Mouse (Mus musculus): ENCODE measurements around the gene Exoc4. TPM values are rescaled to one million over a fixed set of nuclear protein-coding genes. Genes with fewer than 3 reads are reported as not detected.

The Exoc4 gene
- polyA plus RNA-seq, 1 experiment, result 23.0 TPM

DNA sequence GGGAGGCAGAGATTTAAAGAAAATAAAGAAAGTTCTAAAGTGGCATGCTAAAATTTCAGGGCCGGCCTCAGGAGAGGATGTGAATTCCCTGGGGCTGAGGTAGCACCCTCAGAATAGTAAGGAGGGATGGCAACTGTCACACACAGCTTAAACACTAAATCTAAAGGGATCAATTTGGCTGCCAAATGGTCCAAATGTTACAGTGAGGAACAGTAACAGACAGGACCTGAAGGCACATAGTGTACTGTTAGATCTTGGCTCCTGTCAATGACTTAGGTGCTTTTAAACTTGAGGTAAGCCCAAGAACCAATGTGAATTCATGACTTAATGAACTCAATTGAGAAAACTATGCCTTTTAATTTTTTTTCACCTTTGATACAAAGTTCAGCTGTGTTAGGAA is 622.4 kb downstream of the Exoc4 start:
- no peak overlapping the region for H3K4me3 ChIP-seq (replicated peaks; ENCODE audit: insufficient read depth, low read depth, low read length)
- H3K4me1 ChIP-seq (ENCODE audit: control insufficient read depth, insufficient read depth, low read length), result peaks cover 9% of the 10 kb centered on the region
- H3K27ac ChIP-seq (ENCODE audit: insufficient read depth, low read length), result no peak overlapping the region
- 88% methylated on average over 1 of the region's 1 CpGs for WGBS
- no peaks in the 10 kb centered on the region for H3K27me3 ChIP-seq (ENCODE audit: control insufficient read depth, insufficient read depth, low read length)
- TF ChIP-seq CTCF (IDR thresholded peaks at IDR 0.05; ENCODE audit: borderline replicate concordance, insufficient read depth, low read depth, low read length), result no peak
- no peak for TF ChIP-seq POLR2A (IDR thresholded peaks at IDR 0.05; ENCODE audit: borderline replicate concordance, insufficient read depth, low read length)
- DNase-seq, result no peak

DNA sequence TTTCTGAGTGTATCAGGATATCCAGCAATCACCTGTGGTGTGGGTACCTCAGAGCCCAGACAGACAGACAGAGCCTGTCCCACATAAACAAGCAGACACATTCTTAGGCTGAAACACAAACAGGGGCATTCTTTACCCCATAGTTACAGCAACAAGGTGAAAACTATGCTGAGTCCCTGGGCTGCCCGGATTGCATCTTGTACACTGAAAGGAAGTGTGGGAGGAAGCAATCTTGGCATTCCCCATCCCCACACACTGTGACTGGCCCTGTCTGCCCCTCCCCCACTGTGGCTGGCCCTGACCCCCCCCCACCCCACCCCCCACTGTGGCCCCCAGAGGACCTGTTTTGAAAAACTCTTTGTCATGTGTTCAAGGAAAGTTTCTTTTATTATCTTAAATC is 623.3 kb downstream of the Exoc4 start:
- H3K27me3 ChIP-seq (ENCODE audit: control insufficient read depth, insufficient read depth, low read length), result no peaks in the 10 kb centered on the region
- TF ChIP-seq CTCF (IDR thresholded peaks at IDR 0.05; ENCODE audit: borderline replicate concordance, insufficient read depth, low read depth, low read length), result no peak
- TF ChIP-seq POLR2A (IDR thresholded peaks at IDR 0.05; ENCODE audit: borderline replicate concordance, insufficient read depth, low read length), result no peak
- no peak overlapping the region for H3K4me3 ChIP-seq (replicated peaks; ENCODE audit: insufficient read depth, low read depth, low read length)
- H3K4me1 ChIP-seq (ENCODE audit: control insufficient read depth, insufficient read depth, low read length), result peaks cover 9% of the 10 kb centered on the region
- 58% methylated on average over 1 of the region's 1 CpGs for WGBS
- DNase-seq, result no peak
- no peak overlapping the region for H3K27ac ChIP-seq (ENCODE audit: insufficient read depth, low read length)

DNA sequence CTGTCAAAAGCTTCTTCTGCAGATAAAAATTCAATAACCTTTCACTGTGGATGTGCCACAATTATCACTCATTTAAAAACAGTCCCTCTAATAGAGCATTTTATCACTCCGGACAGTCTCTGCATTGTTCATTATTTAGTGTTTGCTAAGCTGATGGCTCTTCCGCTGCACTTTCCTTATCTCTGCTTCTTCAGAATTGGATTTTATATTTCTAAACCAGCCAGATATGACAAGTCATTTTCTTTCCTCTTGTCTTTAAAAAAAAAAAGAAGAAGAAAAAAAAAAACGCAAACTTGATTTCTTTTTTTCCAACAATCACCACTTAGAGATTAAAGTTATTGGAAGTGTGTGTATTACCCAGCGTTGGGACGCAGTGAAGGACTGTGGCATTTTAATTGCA is 624.1 kb downstream of the Exoc4 start:
- Histone ChIP-seq H3K27me3 (ENCODE audit: control insufficient read depth, insufficient read depth, low read length) (no peaks in the 10 kb centered on the region), H3K27ac (ENCODE audit: insufficient read depth, low read length) (no peak overlapping the region), H3K4me1 (ENCODE audit: control insufficient read depth, insufficient read depth, low read length) (peaks cover 9% of the 10 kb centered on the region), H3K4me3 (replicated peaks; ENCODE audit: insufficient read depth, low read depth, low read length) (no peak overlapping the region)
- no peak for TF ChIP-seq POLR2A (IDR thresholded peaks at IDR 0.05; ENCODE audit: borderline replicate concordance, insufficient read depth, low read length)
- no peak for TF ChIP-seq CTCF (IDR thresholded peaks at IDR 0.05; ENCODE audit: borderline replicate concordance, insufficient read depth, low read depth, low read length)
- 95% methylated on average over 5 of the region's 5 CpGs for WGBS
- DNase-seq, result no peak

DNA sequence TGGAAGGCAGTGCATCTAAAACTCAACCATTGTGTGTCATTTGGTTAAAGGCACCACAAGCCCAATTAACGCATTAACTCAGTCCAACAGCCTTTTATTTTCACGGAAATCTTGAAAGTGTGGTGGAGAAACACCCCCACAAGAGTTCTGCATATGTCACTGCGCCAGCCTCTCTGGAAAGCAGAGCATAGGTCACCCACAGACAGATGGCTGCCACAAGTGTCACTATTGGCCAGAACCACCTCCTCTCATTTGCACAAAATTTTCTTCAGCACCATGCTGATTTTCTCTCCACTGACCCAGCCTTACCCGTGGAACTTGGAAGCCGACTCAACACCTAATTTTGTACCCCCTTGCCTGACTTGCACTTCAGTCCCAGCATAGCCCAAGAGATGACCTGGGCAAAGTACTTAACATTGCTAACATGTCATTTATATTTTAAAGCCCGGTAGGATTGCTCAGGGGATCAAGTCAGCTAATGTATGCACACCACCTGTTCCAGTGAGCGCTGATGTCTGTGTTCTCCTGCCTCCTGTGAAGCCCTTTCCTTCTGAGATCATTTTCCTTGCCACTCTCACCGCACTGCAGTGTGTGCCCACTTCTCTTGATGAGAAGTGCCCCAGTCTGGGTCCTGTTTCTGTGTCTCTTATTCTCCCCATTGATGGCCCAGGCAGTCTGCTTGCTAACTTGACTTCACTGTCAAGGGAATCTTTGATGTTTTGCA is 625.6 kb downstream of the Exoc4 start:
- H3K27me3 ChIP-seq (ENCODE audit: control insufficient read depth, insufficient read depth, low read length), result no peaks in the 10 kb centered on the region
- H3K27ac ChIP-seq (ENCODE audit: insufficient read depth, low read length), result no peak overlapping the region
- H3K4me3 ChIP-seq (replicated peaks; ENCODE audit: insufficient read depth, low read depth, low read length), result no peak overlapping the region
- peak; percentile 58 to 76 for DNase-seq
- 15% methylated on average over 8 of the region's 8 CpGs for WGBS
- TF ChIP-seq CTCF (IDR thresholded peaks at IDR 0.05; ENCODE audit: borderline replicate concordance, insufficient read depth, low read depth, low read length) (no peak), POLR2A (IDR thresholded peaks at IDR 0.05; ENCODE audit: borderline replicate concordance, insufficient read depth, low read length) (no peak)
- peaks cover 9% of the 10 kb centered on the region for H3K4me1 ChIP-seq (ENCODE audit: control insufficient read depth, insufficient read depth, low read length)

DNA sequence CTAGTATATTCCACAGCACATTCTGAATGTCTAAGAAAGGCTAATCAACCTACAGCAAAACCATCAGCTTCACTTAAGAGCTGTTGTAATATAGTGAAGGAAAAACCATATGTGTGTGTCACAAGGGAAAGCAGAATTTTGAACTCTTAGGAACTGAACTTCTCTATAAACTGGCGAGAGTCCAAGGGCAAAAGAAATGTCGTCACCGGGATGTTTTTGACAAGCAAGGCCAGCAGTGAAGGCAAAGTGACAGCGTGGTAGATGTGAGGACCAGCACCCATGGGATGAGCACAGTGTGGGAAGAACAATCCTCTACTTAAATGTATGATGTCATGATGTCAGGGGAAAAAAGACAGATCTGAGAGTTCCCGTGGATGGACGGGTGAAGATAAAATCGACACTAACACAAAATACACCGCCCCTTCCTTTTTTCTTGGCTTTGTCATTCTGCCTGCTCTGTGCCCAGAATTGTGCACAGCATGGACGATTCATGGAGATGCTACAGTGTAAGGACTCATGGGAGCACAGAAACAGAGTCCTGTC is 635.3 kb downstream of the Exoc4 start:
- no peak for DNase-seq
- Histone ChIP-seq H3K27ac (ENCODE audit: insufficient read depth, low read length) (no peak overlapping the region), H3K4me1 (ENCODE audit: control insufficient read depth, insufficient read depth, low read length) (no peaks in the 10 kb centered on the region; the same call in 1 of the 2 replicates), H3K27me3 (ENCODE audit: control insufficient read depth, insufficient read depth, low read length) (no peaks in the 10 kb centered on the region), H3K4me3 (replicated peaks; ENCODE audit: insufficient read depth, low read depth, low read length) (no peak overlapping the region)
- TF ChIP-seq POLR2A (IDR thresholded peaks at IDR 0.05; ENCODE audit: borderline replicate concordance, insufficient read depth, low read length), result no peak
- no peak for TF ChIP-seq CTCF (IDR thresholded peaks at IDR 0.05; ENCODE audit: borderline replicate concordance, insufficient read depth, low read depth, low read length)
- WGBS, result 66% methylated on average over 9 of the region's 9 CpGs

DNA sequence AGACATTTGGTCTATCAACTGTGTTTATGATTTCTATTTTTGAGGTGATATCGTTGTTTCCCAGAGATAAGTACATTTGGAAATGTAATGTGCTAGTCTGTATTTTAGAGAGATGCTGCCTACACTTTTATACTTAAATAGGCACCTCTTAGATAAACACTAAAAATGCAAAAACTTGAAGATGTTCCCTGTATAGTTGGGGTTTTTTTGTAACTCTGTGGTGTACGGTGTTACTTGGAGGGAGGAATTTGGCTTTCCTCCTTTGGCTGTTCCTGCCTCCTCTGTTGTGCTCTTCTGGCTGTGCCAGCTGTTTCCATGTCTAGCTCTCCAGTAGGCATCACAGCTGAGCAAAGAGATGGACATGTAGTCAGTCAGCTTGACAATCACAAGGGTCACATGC is 638.1 kb downstream of the Exoc4 start:
- no peak for DNase-seq
- Histone ChIP-seq H3K4me3 (replicated peaks; ENCODE audit: insufficient read depth, low read depth, low read length) (no peak overlapping the region), H3K4me1 (ENCODE audit: control insufficient read depth, insufficient read depth, low read length) (no peaks in the 10 kb centered on the region; the same call in 1 of the 2 replicates), H3K27me3 (ENCODE audit: control insufficient read depth, insufficient read depth, low read length) (no peaks in the 10 kb centered on the region), H3K27ac (ENCODE audit: insufficient read depth, low read length) (no peak overlapping the region)
- WGBS, result 76% methylated on average over 2 of the region's 2 CpGs
- TF ChIP-seq CTCF (IDR thresholded peaks at IDR 0.05; ENCODE audit: borderline replicate concordance, insufficient read depth, low read depth, low read length), result no peak
- TF ChIP-seq POLR2A (IDR thresholded peaks at IDR 0.05; ENCODE audit: borderline replicate concordance, insufficient read depth, low read length), result no peak

DNA sequence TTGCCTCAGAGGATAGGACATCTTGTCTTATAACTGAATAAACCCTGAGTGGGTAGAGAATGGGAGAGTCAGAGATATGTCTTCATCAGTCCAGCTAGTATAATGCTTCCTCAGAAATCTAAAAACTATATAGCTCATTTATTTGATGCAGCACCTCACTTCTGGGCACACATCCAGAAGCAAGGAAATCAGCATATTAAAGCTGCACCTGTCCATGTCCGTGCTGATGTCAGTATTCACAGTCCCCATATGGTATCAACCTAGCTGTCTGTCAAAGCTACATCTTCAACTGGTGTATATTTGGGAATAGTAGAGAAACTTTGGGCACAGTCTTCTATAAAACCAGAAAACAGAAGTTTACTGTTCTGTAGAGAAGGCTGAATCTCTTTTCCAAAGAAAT is 642.0 kb downstream of the Exoc4 start:
- Histone ChIP-seq H3K4me3 (replicated peaks; ENCODE audit: insufficient read depth, low read depth, low read length) (no peak overlapping the region), H3K27me3 (ENCODE audit: control insufficient read depth, insufficient read depth, low read length) (no peaks in the 10 kb centered on the region), H3K4me1 (ENCODE audit: control insufficient read depth, insufficient read depth, low read length) (no peaks in the 10 kb centered on the region), H3K27ac (ENCODE audit: insufficient read depth, low read length) (no peak overlapping the region)
- TF ChIP-seq CTCF (IDR thresholded peaks at IDR 0.05; ENCODE audit: borderline replicate concordance, insufficient read depth, low read depth, low read length) (no peak), POLR2A (IDR thresholded peaks at IDR 0.05; ENCODE audit: borderline replicate concordance, insufficient read depth, low read length) (no peak)
- 22% methylated on average over 1 of the region's 1 CpGs for WGBS
- DNase-seq, result peak in 1 of 2 experiments; percentile 56

DNA sequence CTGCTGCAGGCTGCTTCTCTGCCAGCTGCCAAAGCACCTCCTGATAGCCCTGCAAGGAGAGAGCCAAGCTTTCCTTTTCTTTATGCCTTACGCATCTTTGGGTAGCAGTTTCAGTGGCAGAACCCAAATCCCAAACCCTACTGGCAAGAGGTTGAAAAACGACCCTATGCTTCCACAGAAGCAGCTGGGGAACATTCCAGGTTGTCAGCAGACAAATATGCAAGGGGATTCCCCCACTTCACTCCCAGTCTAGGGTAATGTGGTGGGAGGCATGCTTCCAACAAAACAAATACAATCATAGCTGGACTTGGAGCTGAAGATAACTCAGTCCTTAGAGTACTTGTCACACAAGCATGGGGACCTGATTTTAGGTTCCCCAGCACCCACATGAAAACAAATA is 643.3 kb downstream of the Exoc4 start:
- no peaks in the 10 kb centered on the region for H3K4me1 ChIP-seq (ENCODE audit: control insufficient read depth, insufficient read depth, low read length)
- DNase-seq, result no peak
- H3K27ac ChIP-seq (ENCODE audit: insufficient read depth, low read length), result no peak overlapping the region
- H3K27me3 ChIP-seq (ENCODE audit: control insufficient read depth, insufficient read depth, low read length), result no peaks in the 10 kb centered on the region
- H3K4me3 ChIP-seq (replicated peaks; ENCODE audit: insufficient read depth, low read depth, low read length), result no peak overlapping the region
- 67% methylated on average over 2 of the region's 2 CpGs for WGBS
- TF ChIP-seq POLR2A (IDR thresholded peaks at IDR 0.05; ENCODE audit: borderline replicate concordance, insufficient read depth, low read length) (no peak), CTCF (IDR thresholded peaks at IDR 0.05; ENCODE audit: borderline replicate concordance, insufficient read depth, low read depth, low read length) (no peak)
